Mouse (Mus musculus) stomach, embryonic 14.5 days (tissue): ENCODE results near the gene Gpi1. TPM values are rescaled to one million over a fixed set of nuclear protein-coding genes. Genes with fewer than 3 reads are reported as not detected.
A peak's percentile ranks its signal among the peaks of the same experiment; 100 is the strongest.
"Not testable (repeated sequence)": the region's sequence is repeated elsewhere in the genome, so short reads cannot be mapped to it uniquely, and the experiment has no call there.

Source experiments
- ATAC-seq: fragments of 200-750 bp; cut with Nextera tagmentation; 2 replicates; pipeline ENCODE4 v1.8.0; 2017; ENCODE audit warnings: low read depth, moderate TSS enrichment; ENCODE audit not compliant: insufficient number of reproducible peaks, insufficient read depth, low FRiP score
- H3K27ac ChIP-seq: fragments of 300-500 bp; sonication (generic); 2 replicates; pipeline ENCODE4 v1.5.1; 2014; ENCODE audit warnings: mild to moderate bottlenecking, low read length, moderate library complexity, mixed read lengths
- H3K27me3 ChIP-seq: fragments of 300-500 bp; sonication (generic); 2 replicates; pipeline ENCODE4 v1.6.1; 2014; ENCODE audit warnings: low read length, control low read depth, mixed read lengths; ENCODE audit not compliant: control insufficient read depth, insufficient read depth
- H3K36me3 ChIP-seq: fragments of 300-500 bp; sonication (generic); 2 replicates; pipeline ENCODE4 v1.6.1; 2014; ENCODE audit warnings: mild to moderate bottlenecking, control low read depth, low read length, moderate library complexity, mixed read lengths; ENCODE audit not compliant: control insufficient read depth, insufficient read depth
- H3K4me1 ChIP-seq: fragments of 300-500 bp; sonication (generic); 2 replicates; pipeline ENCODE4 v1.6.1; 2014; ENCODE audit warnings: low read length, control low read depth, mixed read lengths; ENCODE audit not compliant: control insufficient read depth, insufficient read depth
- H3K4me2 ChIP-seq: fragments of 300-500 bp; sonication (generic); replicated peaks from 2 replicates; pipeline ENCODE4 v1.6.1; 2014; ENCODE audit warnings: low read depth, low read length, control low read depth
- H3K4me3 ChIP-seq: fragments of 300-500 bp; sonication (generic); 2 replicates; pipeline ENCODE4 v1.5.1; 2014; ENCODE audit warnings: low read depth, low read length, control low read depth
- H3K9ac ChIP-seq: fragments of 300-500 bp; sonication (generic); replicated peaks from 2 replicates; pipeline ENCODE4 v1.6.1; 2014; ENCODE audit warnings: low read depth, mild to moderate bottlenecking, control low read depth, low read length, moderate library complexity, mixed read lengths
- H3K9me3 ChIP-seq: fragments of 300-500 bp; sonication (generic); 2 replicates; pipeline ENCODE4 v1.6.1; 2016; ENCODE audit warnings: low read depth, low read length, control low read depth; ENCODE audit not compliant: control insufficient read depth
- WGBS: fragments of 180-500 bp; shearing (Covaris S2); extraction: QIAGEN DNeasy Blood & Tissue Kit; methylation state at CpG from one replicate; pipeline ENCODE4 v1.1.7; 2014; 5-methylcytosine and 5-hydroxymethylcytosine counted together
- polyA plus RNA-seq: library from polyadenylated mRNA; unstranded; fragments of >200 nt; fragmentation: Nextera tagmentation; extraction: Ambion mirVana; gene quantifications from 2 replicates; pipeline ENCODE4 v1.2.1, GENCODE M21; 2014

Gene Gpi1
- polyA plus RNA-seq, 1 experiment from 2014 or later = 354 TPM

GRCm38 (mm10) chr7:34189376-34189989, 40.7 kb downstream of the Gpi1 start:
- 85% methylated on average over 12 of the region's 12 CpGs for WGBS
- Histone ChIP-seq H3K36me3 (peaks cover 50% of the 10 kb centered on the region), H3K4me3 (no peak overlapping the region), H3K9me3 (no peaks in the 10 kb centered on the region), H3K9ac (no peak overlapping the region), H3K27me3 (no peaks in the 10 kb centered on the region), H3K27ac (no peak overlapping the region), H3K4me1 (no peaks in the 10 kb centered on the region), H3K4me2 (no peak overlapping the region)
- no peak for ATAC-seq

DNA sequence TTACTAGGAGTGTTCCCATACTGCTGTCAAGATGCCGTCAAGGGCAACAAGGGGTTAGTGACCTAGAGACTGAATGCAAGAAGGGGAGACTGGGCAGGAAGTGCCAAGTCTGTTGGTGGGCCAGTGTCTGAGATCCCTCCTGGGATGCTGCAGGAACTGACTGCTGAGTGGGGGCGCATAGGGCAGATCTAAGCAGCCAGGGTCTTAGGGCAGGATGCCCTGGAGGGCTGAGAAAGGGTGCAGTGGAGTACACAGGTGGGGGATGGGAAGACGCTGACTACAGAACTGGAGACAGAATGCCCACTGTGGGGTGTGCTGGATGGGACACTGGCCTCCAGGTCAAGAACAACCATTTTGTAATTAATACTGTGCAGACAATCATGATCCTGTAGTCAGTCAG, 46.3 kb downstream of the Gpi1 start:
- 75% methylated on average over 3 of the region's 3 CpGs for WGBS
- no peak for ATAC-seq

GRCm38 (mm10) chr7:34183356-34183755, 46.8 kb downstream of the Gpi1 start:
- H3K4me3 ChIP-seq = no peak overlapping the region
- H3K4me1 ChIP-seq = no peaks in the 10 kb centered on the region
- no peak overlapping the region for H3K27ac ChIP-seq
- no peaks in the 10 kb centered on the region for H3K27me3 ChIP-seq
- no peaks in the 10 kb centered on the region for H3K9me3 ChIP-seq
- H3K4me2 ChIP-seq = no peak overlapping the region
- 0 out of 2 replicates have a peak, but pooled peaks have one; percentile 23 for ATAC-seq
- H3K9ac ChIP-seq = no peak overlapping the region
- 73% methylated on average over 13 of the region's 13 CpGs for WGBS
- H3K36me3 ChIP-seq = peaks cover 30% of the 10 kb centered on the region

More for the DNA sequence above, 46.3 kb downstream of the Gpi1 start:
- Histone ChIP-seq H3K9me3 (no peaks in the 10 kb centered on the region), H3K27ac (no peak overlapping the region), H3K4me3 (no peak overlapping the region), H3K27me3 (no peaks in the 10 kb centered on the region), H3K4me1 (no peaks in the 10 kb centered on the region), H3K36me3 (peaks cover 34% of the 10 kb centered on the region), H3K9ac (no peak overlapping the region), H3K4me2 (no peak overlapping the region)

GRCm38 (mm10) chr7:34176241-34176640, 53.9 kb downstream of the Gpi1 start:
- H3K9ac ChIP-seq, ATAC-seq, H3K4me3 ChIP-seq, H3K9me3 ChIP-seq, H3K4me1 ChIP-seq, H3K27me3 ChIP-seq, H3K36me3 ChIP-seq, H3K27ac ChIP-seq, H3K4me2 ChIP-seq: not testable (repeated sequence)
- WGBS = 87% methylated on average over 6 of the region's 6 CpGs

DNA sequence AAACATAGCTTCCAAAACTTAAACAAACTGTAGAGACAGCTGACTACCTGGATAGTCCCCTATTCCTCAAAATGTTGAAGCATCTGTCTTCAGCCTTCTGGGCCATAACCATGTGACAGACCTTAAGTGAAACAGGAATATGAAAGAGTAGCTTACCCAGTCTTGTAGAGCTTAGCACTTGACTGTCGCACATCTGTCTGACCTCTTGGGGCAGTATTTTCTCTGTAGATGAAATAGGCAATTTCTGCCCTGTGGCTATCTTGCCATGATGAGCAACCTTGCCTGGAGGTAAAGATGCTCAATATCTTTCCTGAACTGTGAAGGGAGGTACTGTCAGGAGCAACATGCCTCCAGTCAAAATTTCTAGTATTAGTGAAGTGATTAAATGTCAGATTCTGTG, 57.9 kb downstream of the Gpi1 start:
- Histone ChIP-seq H3K36me3 (no peaks in the 10 kb centered on the region), H3K4me2 (no peak overlapping the region), H3K9ac (no peak overlapping the region), H3K4me3 (no peak overlapping the region), H3K9me3 (no peaks in the 10 kb centered on the region), H3K4me1 (no peaks in the 10 kb centered on the region), H3K27ac (no peak overlapping the region), H3K27me3 (no peaks in the 10 kb centered on the region)
- 79% methylated on average over 1 of the region's 1 CpGs for whole genome bisulfite sequencing
- ATAC-seq = no peak

DNA sequence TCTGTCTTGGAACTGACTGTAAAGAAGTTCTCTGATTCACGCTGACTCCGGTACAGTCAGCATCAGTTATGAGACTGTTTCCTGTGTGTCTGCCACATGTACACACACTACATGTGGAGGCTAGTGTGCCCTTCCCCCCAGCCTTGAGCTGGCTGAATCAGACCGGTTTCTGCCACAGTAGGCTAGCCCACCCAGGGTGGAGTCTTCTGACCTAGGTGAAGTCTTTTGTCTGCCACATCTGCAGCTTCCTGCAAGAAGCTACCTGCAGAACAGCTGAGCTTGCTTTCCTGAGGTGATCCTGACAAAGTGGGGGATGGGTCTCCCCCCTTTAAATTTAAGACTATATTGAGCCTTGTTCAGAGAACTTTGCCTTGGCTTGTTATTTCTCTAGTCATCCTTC, 60.7 kb downstream of the Gpi1 start, which contains the start of gene Uba2:
Uba2 (minus strand) TSS at position 146 of the 400 bp plus-strand sequence.
- Histone ChIP-seq H3K9ac (peak within 1 kb of the TSS; percentile 95), H3K4me2 (peak within 1 kb of the TSS; percentile 85), H3K36me3 (peaks cover 10% of the 10 kb centered on the region; the same call in 1 of the 2 replicates), H3K4me1 (peaks cover 3% of the 10 kb centered on the region; the same call in 1 of the 2 replicates), H3K27ac (peak within 1 kb of the TSS; percentile 90; the same call in 1 of the 2 replicates), H3K27me3 (no peaks in the 10 kb centered on the region), H3K9me3 (no peaks in the 10 kb centered on the region), H3K4me3 (peak within 1 kb of the TSS; percentile 94)
- no peak for ATAC-seq
- 70% methylated on average over 3 of the region's 3 CpGs for WGBS

DNA sequence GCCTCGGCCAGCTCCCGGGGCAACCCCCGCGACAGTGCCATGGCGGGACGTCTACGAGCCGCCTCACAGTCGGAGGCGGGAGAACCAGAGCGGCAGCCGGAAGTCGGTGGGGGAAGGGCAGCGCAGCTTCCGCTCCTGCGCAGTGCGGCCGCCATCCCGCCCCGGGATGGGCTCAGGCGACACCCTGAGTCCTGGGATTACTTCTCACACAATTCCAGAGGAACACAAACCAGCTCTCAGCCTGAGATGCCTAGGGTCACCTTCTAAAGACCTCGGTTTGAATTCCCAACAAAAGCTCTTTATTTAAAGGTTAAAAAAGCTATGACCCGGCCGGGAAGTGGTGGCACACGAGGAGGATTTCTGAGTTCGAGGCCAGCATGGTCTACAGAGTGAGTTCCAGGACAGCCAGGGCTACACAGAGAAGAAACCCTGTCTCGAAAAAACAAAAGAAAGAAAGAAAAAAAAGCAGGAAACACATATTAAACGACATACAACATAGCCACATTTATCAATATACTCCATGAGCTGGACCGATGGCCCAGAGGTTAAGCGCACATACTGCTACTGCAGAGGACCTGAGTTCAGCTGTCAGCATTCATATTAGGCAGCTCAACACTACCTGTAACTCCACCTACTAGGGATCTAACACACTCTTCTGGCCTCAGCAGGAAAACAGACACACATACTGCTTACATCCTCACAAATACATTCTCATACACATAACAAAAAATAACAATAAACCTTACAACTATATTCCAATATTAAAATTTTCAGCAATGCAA, 61.5 kb downstream of the Gpi1 start:
- Histone ChIP-seq H3K4me1 (peaks cover 3% of the 10 kb centered on the region; the same call in 1 of the 2 replicates), H3K27me3 (no peaks in the 10 kb centered on the region), H3K4me2 (peak overlapping the region; percentile 85), H3K36me3 (peaks cover 15% of the 10 kb centered on the region), H3K9ac (peak overlapping the region; percentile 95), H3K27ac (peak overlapping the region; percentile 90), H3K9me3 (no peaks in the 10 kb centered on the region), H3K4me3 (peak overlapping the region; percentile 94)
- ATAC-seq = peak; percentile 96
- 10% methylated on average over 30 of the region's 30 CpGs for WGBS

DNA sequence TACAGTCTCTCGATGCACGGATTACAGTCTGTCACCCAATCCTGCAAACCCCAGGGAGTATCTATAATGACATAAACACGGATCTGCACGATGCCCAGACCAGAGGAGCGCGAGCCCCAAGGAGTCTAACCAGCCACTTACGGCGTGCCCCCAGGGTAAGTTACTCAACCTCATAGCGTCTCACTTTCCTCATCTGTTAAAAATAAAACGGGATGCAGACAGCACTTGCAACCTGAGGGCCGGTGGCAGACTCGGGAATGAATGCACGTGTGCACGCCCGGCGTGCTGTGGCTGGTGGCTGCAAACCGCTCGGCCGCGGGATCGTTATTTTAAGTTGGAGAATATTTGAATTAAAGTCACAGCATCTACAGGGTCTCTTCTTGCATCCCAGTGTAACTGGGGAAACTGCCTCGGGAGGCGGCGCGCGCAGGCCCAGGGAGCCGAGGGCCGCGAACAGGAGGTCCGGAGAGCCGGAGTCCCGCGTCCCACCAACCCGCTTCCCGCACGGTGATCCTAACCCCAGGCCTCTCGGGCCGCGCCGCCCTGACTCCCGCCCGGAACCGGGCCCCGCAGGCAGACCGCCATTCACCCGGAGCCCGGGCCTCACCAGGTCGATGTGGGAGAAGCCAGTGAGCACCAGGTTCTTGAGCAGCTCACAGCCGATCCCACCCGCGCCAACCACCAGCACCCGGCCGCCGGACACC, 62.2 kb downstream of the Gpi1 start:
- H3K27me3 ChIP-seq = no peaks in the 10 kb centered on the region
- under 1% methylated on average over 54 of the region's 54 CpGs for WGBS
- ATAC-seq = peak; percentile 76
- peak overlapping the region; percentile 90 for H3K27ac ChIP-seq
- H3K4me2 ChIP-seq = peak overlapping the region; percentile 85
- peak overlapping the region; percentile 94 for H3K4me3 ChIP-seq
- H3K36me3 ChIP-seq = peaks cover 21% of the 10 kb centered on the region
- no peaks in the 10 kb centered on the region for H3K9me3 ChIP-seq
- H3K9ac ChIP-seq = peak overlapping the region; percentile 95
- peaks cover 3% of the 10 kb centered on the region; the same call in 1 of the 2 replicates for H3K4me1 ChIP-seq
